Mouse (Mus musculus): Measurements from ENCODE around the gene Ppp1r27.
"Not testable (repeated sequence)": the region's sequence is repeated elsewhere in the genome, so short reads cannot be mapped to it uniquely, and the experiment has no call there.

Gene Ppp1r27

GRCm38 (mm10) chr11:120542376-120542775, 8.6 kb downstream of the Ppp1r27 start:
- DNase-seq = no peak

- DNase-seq = no peak
These were observed 9.0 kb downstream of the Ppp1r27 start for GRCm38 (mm10) chr11:120541907-120542306.

GRCm38 (mm10) chr11:120539285-120540014, 11.5 kb downstream of the Ppp1r27 start:
- no peak for DNase-seq

- no peak for DNase-seq
These were observed 12.0 kb downstream of the Ppp1r27 start for GRCm38 (mm10) chr11:120538955-120539284.

GRCm38 (mm10) chr11:120538485-120538884, 12.4 kb downstream of the Ppp1r27 start:
- DNase-seq = peak; percentile 86 to 87

- DNase-seq = no peak
These were observed 15.1 kb downstream of the Ppp1r27 start for GRCm38 (mm10) chr11:120535804-120536203.

- no peak for DNase-seq
These were observed 15.8 kb downstream of the Ppp1r27 start for GRCm38 (mm10) chr11:120535145-120535544.

GRCm38 (mm10) chr11:120534093-120534492, 16.8 kb downstream of the Ppp1r27 start:
- no peak for DNase-seq

- no peak for DNase-seq
These were observed 19.3 kb downstream of the Ppp1r27 start for GRCm38 (mm10) chr11:120531646-120532045.

GRCm38 (mm10) chr11:120530085-120530964, 20.6 kb downstream of the Ppp1r27 start, which contains the start of gene Gcgr:
TSS of gene Gcgr (plus strand) at chr11:120530699.
- DNase-seq = no peak

- DNase-seq = no peak
These were observed 22.0 kb downstream of the Ppp1r27 start for GRCm38 (mm10) chr11:120528903-120529302.

- no peak for DNase-seq
These were observed 23.1 kb downstream of the Ppp1r27 start for GRCm38 (mm10) chr11:120527690-120528354.

GRCm38 (mm10) chr11:120525959-120526358, 25.0 kb downstream of the Ppp1r27 start:
- no peak for DNase-seq

- no peak for DNase-seq
These were observed 28.4 kb downstream of the Ppp1r27 start for GRCm38 (mm10) chr11:120522581-120522980.

- DNase-seq = peak; percentile 86 to 90
These were observed 29.9 kb downstream of the Ppp1r27 start for GRCm38 (mm10) chr11:120520967-120521540.

- DNase-seq = peak in 1 of 2 experiments; percentile 25
These were observed 30.4 kb downstream of the Ppp1r27 start for GRCm38 (mm10) chr11:120520498-120520897.

GRCm38 (mm10) chr11:120519738-120520137, 31.2 kb downstream of the Ppp1r27 start:
- DNase-seq = peak in 1 of 2 experiments; percentile 33

GRCm38 (mm10) chr11:120518558-120518957, 32.4 kb downstream of the Ppp1r27 start:
- no peak for DNase-seq

- DNase-seq = no peak
These were observed 32.9 kb downstream of the Ppp1r27 start for GRCm38 (mm10) chr11:120518027-120518426.

- no peak for DNase-seq
These were observed 33.8 kb downstream of the Ppp1r27 start for GRCm38 (mm10) chr11:120517147-120517546.

GRCm38 (mm10) chr11:120515611-120516010, 35.3 kb downstream of the Ppp1r27 start:
- DNase-seq = peak; percentile 90 to 95

GRCm38 (mm10) chr11:120514262-120514661, 36.7 kb downstream of the Ppp1r27 start:
- not testable (repeated sequence) for DNase-seq

Data from cerebellum, adult 18-20 months (tissue).